Comparison of ENCODE assay signal across 18 mouse cellular contexts in the genomic region with DNA sequence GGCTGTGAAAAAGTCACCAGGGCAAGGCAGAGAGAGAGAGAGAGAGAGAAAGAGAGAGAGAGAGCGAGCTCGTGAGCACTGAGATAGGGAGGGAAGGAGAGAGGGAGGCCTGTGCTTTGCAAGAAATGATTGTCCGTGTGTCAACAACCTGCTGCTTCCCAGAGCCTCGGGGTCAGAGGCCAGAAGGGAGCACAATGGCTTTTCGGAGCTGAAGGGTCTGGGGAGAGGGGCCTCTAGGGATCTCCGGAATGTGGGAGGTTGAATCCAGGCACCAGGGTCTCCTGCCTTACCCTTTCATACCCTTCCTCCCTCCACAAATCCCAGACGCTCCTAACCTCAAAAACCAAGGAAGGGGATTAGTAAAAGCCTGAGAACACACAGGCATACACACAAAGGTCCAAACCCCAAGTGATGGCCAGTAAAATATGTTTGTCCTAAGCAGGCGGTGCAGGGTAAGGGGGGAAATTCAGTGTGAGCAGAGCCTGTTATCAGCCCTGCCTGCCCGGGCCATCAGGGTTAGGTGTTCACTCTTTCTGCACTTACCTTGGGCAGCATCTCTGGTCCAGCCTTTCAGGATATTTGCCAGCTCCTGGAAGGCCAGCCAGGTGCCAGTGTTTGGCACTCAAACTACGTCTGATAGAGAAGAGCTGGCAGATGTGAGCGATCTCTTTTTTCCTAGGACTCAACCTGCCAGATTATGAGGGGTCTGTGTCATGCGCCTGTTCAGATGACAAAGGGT.
A peak's percentile ranks its signal among the peaks of the same experiment; 100 is the strongest.
DNase-seq lines count a peak whose midpoint lies in the region; ATAC-seq lines count a peak whose summit lies in the region.
"Had no signal": no experiment of that assay in that cellular context is flagged by ENCODE, and none has a peak within 500 bp of the region (broad histone marks: within the 10 kb centered on the region; RNA-seq: fewer than 3 reads in every experiment).

No protein-coding gene starts in this region.

- H3K36me3 ChIP-seq in forebrain, embryonic 10.5 days (replicated peaks), result peaks cover 13% of the 10 kb centered on the region; the same call in 1 of the 2 replicates
- H3K36me3 ChIP-seq in forebrain, embryonic 13.5 days (ENCODE audit: poor library complexity, severe bottlenecking), result no peaks in the 10 kb centered on the region
- no peaks in the 10 kb centered on the region for H3K36me3 ChIP-seq in hindbrain, embryonic 11.5 days (ENCODE audit: control insufficient read depth, insufficient read depth, low read length)
- H3K36me3 ChIP-seq in hindbrain, embryonic 13.5 days, result no peaks in the 10 kb centered on the region
- no peaks in the 10 kb centered on the region for H3K36me3 ChIP-seq in midbrain, embryonic 11.5 days (ENCODE audit: control insufficient read depth, insufficient read depth, low read length)
- H3K36me3 ChIP-seq in midbrain, embryonic 14.5 days (ENCODE audit: control insufficient read depth, insufficient read depth, low read length), result no peaks in the 10 kb centered on the region
- H3K36me3 ChIP-seq: embryonic facial prominence, embryonic 13.5 days; forebrain, embryonic 12.5 days; hindbrain, embryonic 15.5 days had no signal

- 12% methylated on average over 12 of the region's 12 CpGs for WGBS in forebrain, embryonic 10.5 days
- 21% methylated on average over 12 of the region's 12 CpGs for WGBS in forebrain, embryonic 13.5 days
- 14% methylated on average over 12 of the region's 12 CpGs for WGBS in hindbrain, embryonic 11.5 days
- WGBS in hindbrain, embryonic 13.5 days, result 21% methylated on average over 12 of the region's 12 CpGs
- 11% methylated on average over 12 of the region's 12 CpGs for WGBS in midbrain, embryonic 11.5 days
- WGBS in midbrain, embryonic 14.5 days, result 9% methylated on average over 12 of the region's 12 CpGs

- H3K27ac ChIP-seq in forebrain, embryonic 10.5 days, result peak overlapping the region; percentile 90
- H3K27ac ChIP-seq in forebrain, embryonic 13.5 days, result no peak overlapping the region
- H3K27ac ChIP-seq in hindbrain, embryonic 11.5 days (ENCODE audit: low read depth, low read length), result peak overlapping the region; percentile 76
- H3K27ac ChIP-seq in hindbrain, embryonic 13.5 days, result no peak overlapping the region
- peak overlapping the region; percentile 91 for H3K27ac ChIP-seq in midbrain, embryonic 11.5 days (ENCODE audit: low read depth, low read length)
- H3K27ac ChIP-seq in midbrain, embryonic 14.5 days (replicated peaks; ENCODE audit: low read depth, low read length), result no peak overlapping the region
- H3K27ac ChIP-seq: embryonic facial prominence, embryonic 13.5 days; forebrain, embryonic 12.5 days; heart, adult 2 months; hindbrain, embryonic 15.5 days; liver, embryonic 14.5 days had no signal

- H3K9me3 ChIP-seq in forebrain, embryonic 10.5 days, result no peaks in the 10 kb centered on the region
- H3K9me3 ChIP-seq in forebrain, embryonic 13.5 days (replicated peaks), result no peaks in the 10 kb centered on the region
- no peaks in the 10 kb centered on the region for H3K9me3 ChIP-seq in hindbrain, embryonic 11.5 days (ENCODE audit: control insufficient read depth, low read length)
- H3K9me3 ChIP-seq in hindbrain, embryonic 13.5 days, result no peaks in the 10 kb centered on the region
- no peaks in the 10 kb centered on the region for H3K9me3 ChIP-seq in midbrain, embryonic 11.5 days (ENCODE audit: control insufficient read depth, low read length)
- H3K9me3 ChIP-seq in midbrain, embryonic 14.5 days (ENCODE audit: control insufficient read depth, low read length), result no peaks in the 10 kb centered on the region
- H3K9me3 ChIP-seq: embryonic facial prominence, embryonic 13.5 days; forebrain, embryonic 12.5 days; hindbrain, embryonic 15.5 days had no signal

- no peak overlapping the region for H3K4me2 ChIP-seq in forebrain, embryonic 13.5 days
- H3K4me2 ChIP-seq in hindbrain, embryonic 11.5 days (replicated peaks; ENCODE audit: low read depth, low read length), result no peak overlapping the region
- H3K4me2 ChIP-seq in hindbrain, embryonic 13.5 days, result no peak overlapping the region
- peak overlapping the region; percentile 18; the same call in 1 of the 2 replicates for H3K4me2 ChIP-seq in midbrain, embryonic 11.5 days
- H3K4me2 ChIP-seq in midbrain, embryonic 14.5 days (ENCODE audit: low read length), result no peak overlapping the region
- H3K4me2 ChIP-seq: embryonic facial prominence, embryonic 13.5 days; forebrain, embryonic 12.5 days; hindbrain, embryonic 15.5 days had no signal

- H3K4me1 ChIP-seq in forebrain, embryonic 10.5 days, result peaks cover 94% of the 10 kb centered on the region
- peaks cover 26% of the 10 kb centered on the region for H3K4me1 ChIP-seq in forebrain, embryonic 13.5 days
- peaks cover 24% of the 10 kb centered on the region for H3K4me1 ChIP-seq in hindbrain, embryonic 11.5 days (replicated peaks; ENCODE audit: control insufficient read depth, insufficient read depth, low read length)
- H3K4me1 ChIP-seq in hindbrain, embryonic 13.5 days (replicated peaks), result peaks cover 50% of the 10 kb centered on the region
- H3K4me1 ChIP-seq in midbrain, embryonic 11.5 days (ENCODE audit: control insufficient read depth, insufficient read depth, low read length), result peaks cover 57% of the 10 kb centered on the region
- peaks cover 17% of the 10 kb centered on the region for H3K4me1 ChIP-seq in midbrain, embryonic 14.5 days (ENCODE audit: control insufficient read depth, insufficient read depth, low read length)

- no peak overlapping the region for H3K9ac ChIP-seq in forebrain, embryonic 13.5 days
- H3K9ac ChIP-seq in hindbrain, embryonic 11.5 days (ENCODE audit: low read depth, low read length), result peak overlapping the region; percentile 24; the same call in 1 of the 2 replicates
- H3K9ac ChIP-seq in hindbrain, embryonic 13.5 days, result no peak overlapping the region
- peak overlapping the region; percentile 43; the same call in 1 of the 2 replicates for H3K9ac ChIP-seq in midbrain, embryonic 11.5 days (ENCODE audit: low read length)
- H3K9ac ChIP-seq in midbrain, embryonic 14.5 days (replicated peaks; ENCODE audit: low read length), result no peak overlapping the region
- H3K9ac ChIP-seq: embryonic facial prominence, embryonic 13.5 days; forebrain, embryonic 12.5 days; hindbrain, embryonic 15.5 days; liver, embryonic 14.5 days had no signal

- ATAC-seq in forebrain, embryonic 13.5 days, result no peak
- ATAC-seq in hindbrain, embryonic 11.5 days (ENCODE audit: low FRiP score), result 0 out of 2 replicates have a peak, but pooled peaks have one; percentile 45
- ATAC-seq in hindbrain, embryonic 13.5 days (ENCODE audit: low FRiP score), result no peak
- peak; percentile 71 for ATAC-seq in midbrain, embryonic 11.5 days (ENCODE audit: low FRiP score)
- no peak for ATAC-seq in midbrain, embryonic 14.5 days (ENCODE audit: low FRiP score, low TSS enrichment)
- 0 out of 2 replicates have a peak, but pooled peaks have one; percentile 34 for ATAC-seq in megakaryocyte-erythroid progenitor cell, adult 5-6 weeks (replicated peaks; ENCODE audit: low FRiP score, low TSS enrichment, poor library complexity, severe bottlenecking)

- peak; percentile 80 for DNase-seq in forebrain, embryonic 10.5 days (ENCODE audit: extremely low spot score, low spot score)
- peak; percentile 69 for DNase-seq in hindbrain, embryonic 11.5 days (ENCODE audit: low spot score)
- peak; percentile 96 for DNase-seq in midbrain, embryonic 11.5 days (ENCODE audit: low spot score, missing footprints)
- DNase-seq in midbrain, embryonic 14.5 days, result no peak
- DNase-seq in c-Kit-positive CD71-positive TER-119-positive erythroid progenitor cells, embryonic 14.5 days (ENCODE audit: low spot score), result no peak
- DNase-seq: adrenal gland, postnatal 25 days; heart, adult 2 months; kidney, adult 8-10 months; left cerebral cortex, postnatal 4 days; lung, postnatal 14 days had no signal

- H3K4me3 ChIP-seq in forebrain, embryonic 10.5 days, result peak overlapping the region; percentile 22; the same call in 1 of the 2 replicates
- H3K4me3 ChIP-seq in forebrain, embryonic 13.5 days, result no peak overlapping the region
- H3K4me3 ChIP-seq in hindbrain, embryonic 11.5 days (ENCODE audit: low read depth, low read length), result no peak overlapping the region
- H3K4me3 ChIP-seq in hindbrain, embryonic 13.5 days, result no peak overlapping the region
- H3K4me3 ChIP-seq in midbrain, embryonic 11.5 days (ENCODE audit: low read depth, low read length), result no peak overlapping the region
- no peak overlapping the region for H3K4me3 ChIP-seq in midbrain, embryonic 14.5 days (replicated peaks; ENCODE audit: low read depth, low read length)
- H3K4me3 ChIP-seq: embryonic facial prominence, embryonic 13.5 days; forebrain, embryonic 12.5 days; heart, adult 2 months; hindbrain, embryonic 15.5 days had no signal

- no peaks in the 10 kb centered on the region for H3K27me3 ChIP-seq in forebrain, embryonic 10.5 days (ENCODE audit: poor library complexity, severe bottlenecking)
- H3K27me3 ChIP-seq in forebrain, embryonic 13.5 days, result peaks cover 43% of the 10 kb centered on the region
- H3K27me3 ChIP-seq in hindbrain, embryonic 11.5 days (ENCODE audit: control insufficient read depth, insufficient read depth, low read length), result no peaks in the 10 kb centered on the region
- H3K27me3 ChIP-seq in hindbrain, embryonic 13.5 days, result 0 out of 2 replicates have a peak, but pooled peaks cover 12% of the 10 kb centered on the region
- H3K27me3 ChIP-seq in midbrain, embryonic 11.5 days (ENCODE audit: control insufficient read depth, insufficient read depth, low read length), result no peaks in the 10 kb centered on the region
- no peaks in the 10 kb centered on the region for H3K27me3 ChIP-seq in midbrain, embryonic 14.5 days (ENCODE audit: control insufficient read depth, insufficient read depth, low read length)
- H3K27me3 ChIP-seq: CH12.LX; hindbrain, embryonic 15.5 days had no signal

Comparison
In these comparisons a context has a peak if more than half of its experiments do, and no peak if none do; other contexts are left out.
1. DNase-seq: peak in forebrain, embryonic 10.5 days (single experiment), hindbrain, embryonic 11.5 days (single experiment) and midbrain, embryonic 11.5 days (single experiment); none in midbrain, embryonic 14.5 days (single experiment) and c-Kit-positive CD71-positive TER-119-positive erythroid progenitor cells, embryonic 14.5 days (single experiment).
2. H3K27ac ChIP-seq: peak in forebrain, embryonic 10.5 days (single experiment), hindbrain, embryonic 11.5 days (single experiment) and midbrain, embryonic 11.5 days (single experiment); none in forebrain, embryonic 13.5 days (single experiment), hindbrain, embryonic 13.5 days (single experiment) and midbrain, embryonic 14.5 days (single experiment).
3. ATAC-seq: peak in hindbrain, embryonic 11.5 days (single experiment), midbrain, embryonic 11.5 days (single experiment) and megakaryocyte-erythroid progenitor cell, adult 5-6 weeks (single experiment); none in forebrain, embryonic 13.5 days (single experiment), hindbrain, embryonic 13.5 days (single experiment) and midbrain, embryonic 14.5 days (single experiment).
4. H3K9ac ChIP-seq: peak in hindbrain, embryonic 11.5 days (single experiment) and midbrain, embryonic 11.5 days (single experiment); none in forebrain, embryonic 13.5 days (single experiment), hindbrain, embryonic 13.5 days (single experiment) and midbrain, embryonic 14.5 days (single experiment).